Mouse (Mus musculus) urinary bladder, postnatal 36 days (tissue): ENCODE measurements around the gene Mmp25.

Experiments
- DNase-seq, 2 experiments: peaks; one replicate each; pipeline ENCODE4 v3.0.0; 2022; ENCODE audit warnings: low spot score in 2 of 2, mixed read lengths in 1 of 2

Mmp25 gene

GRCm38 (mm10) chr17:23664556-23665021 lies 19.5 kb upstream of the Mmp25 start:
- no peak for DNase-seq

DNA sequence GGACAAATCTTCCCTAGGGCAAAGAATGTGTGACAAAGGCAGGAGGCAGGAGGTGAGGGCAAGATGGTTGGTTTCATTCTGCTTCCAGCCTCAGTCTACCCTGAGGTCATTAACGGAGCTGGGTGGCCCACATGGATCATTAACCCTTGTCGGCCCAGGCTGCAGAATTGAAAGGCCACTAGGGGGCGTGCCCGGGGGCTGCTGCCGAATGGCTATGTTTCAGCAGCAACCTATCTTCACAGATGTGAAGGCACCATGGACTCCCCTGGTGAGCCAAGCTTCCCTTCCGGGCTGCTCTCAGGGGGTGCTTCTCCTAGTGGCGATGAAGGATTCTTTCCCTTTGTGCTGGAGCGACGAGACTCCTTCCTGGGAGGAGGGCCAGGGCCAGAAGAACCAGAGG lies 16.4 kb upstream of the Mmp25 start:
- DNase-seq: no peak

DNA sequence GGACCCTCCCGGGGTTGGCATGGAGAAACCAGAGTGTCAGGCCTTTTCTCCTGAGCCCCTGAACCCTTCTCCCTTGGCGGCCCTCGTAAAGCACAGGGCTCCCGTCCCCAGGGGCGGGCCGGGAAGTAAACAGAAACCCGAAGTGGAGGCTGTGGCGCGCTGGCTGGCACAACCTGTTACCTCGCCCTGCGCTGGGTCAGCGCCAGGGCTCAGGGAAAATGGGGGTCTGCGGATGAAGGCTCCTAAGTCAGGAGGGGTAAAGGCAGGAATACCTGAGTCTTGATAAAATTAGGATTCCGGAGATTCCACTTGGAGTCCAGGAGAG lies 15.8 kb upstream of the Mmp25 start:
- DNase-seq: peak in 1 of 2 experiments; percentile 23

DNA sequence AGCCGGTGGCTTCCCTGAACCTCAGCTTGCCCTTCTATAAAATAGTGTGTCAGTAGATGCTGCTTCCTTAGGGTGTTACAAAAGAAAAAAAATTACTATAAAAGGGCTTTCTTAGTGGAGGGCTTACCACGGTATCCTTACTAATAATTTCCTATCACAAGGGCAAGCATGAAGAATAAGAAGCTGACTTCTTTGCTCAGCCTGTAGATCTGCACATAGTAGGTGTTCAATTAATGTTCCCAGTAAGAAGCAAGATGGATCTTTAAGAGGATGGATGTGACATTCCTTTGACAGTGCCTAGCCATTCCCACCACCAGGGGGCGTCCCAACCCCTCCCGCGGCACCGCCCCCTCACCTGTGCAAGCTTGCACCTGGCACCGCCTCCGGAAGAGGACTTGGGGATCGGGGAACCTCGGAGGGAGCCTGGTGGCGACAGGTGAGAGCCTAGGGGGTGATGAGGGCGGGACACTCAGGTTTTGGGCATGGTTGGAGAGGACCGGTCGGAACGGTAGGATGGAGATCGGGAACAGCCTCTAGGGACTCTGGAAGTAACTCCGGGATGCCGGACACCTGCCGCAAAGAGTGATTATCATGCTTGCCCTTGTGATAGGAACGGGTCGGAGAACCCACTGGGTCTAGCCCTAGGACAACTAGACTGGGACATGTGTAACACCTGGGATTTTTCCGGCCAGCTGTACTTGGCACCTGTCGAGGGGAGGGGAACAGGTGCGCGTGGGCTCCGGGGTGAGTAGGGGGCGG lies 15.2 kb upstream of the Mmp25 start, which contains the start of gene Bicdl2:
Gene Bicdl2, plus strand, starts transcription at position 390 of the 759 bp plus-strand sequence.
- DNase-seq: peak; percentile 72 to 78

- no peak for DNase-seq
These were observed 13.4 kb upstream of the Mmp25 start for GRCm38 (mm10) chr17:23658450-23658849.

- no peak for DNase-seq
These were observed 9.3 kb upstream of the Mmp25 start for GRCm38 (mm10) chr17:23654410-23654809.

DNA sequence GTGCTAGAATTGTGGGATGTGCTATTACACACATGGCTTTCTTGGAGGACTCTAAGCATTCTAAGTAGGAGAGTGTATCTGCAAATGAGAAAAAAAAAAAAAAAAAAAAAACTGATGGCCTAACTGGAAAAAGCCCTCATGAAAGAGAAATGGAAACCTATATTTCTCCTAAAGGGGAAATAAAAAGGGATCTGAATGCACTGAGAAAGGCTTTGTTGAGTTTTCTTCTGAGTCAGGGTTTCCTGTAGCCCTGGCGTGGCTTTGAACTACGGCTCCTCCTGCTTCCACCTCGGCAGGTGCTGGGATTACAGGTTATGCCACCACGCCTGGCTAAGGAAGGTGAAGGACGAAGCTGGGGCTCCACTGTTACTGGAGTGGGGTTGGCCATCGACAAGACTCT lies 8.9 kb upstream of the Mmp25 start:
- DNase-seq: no peak

DNA sequence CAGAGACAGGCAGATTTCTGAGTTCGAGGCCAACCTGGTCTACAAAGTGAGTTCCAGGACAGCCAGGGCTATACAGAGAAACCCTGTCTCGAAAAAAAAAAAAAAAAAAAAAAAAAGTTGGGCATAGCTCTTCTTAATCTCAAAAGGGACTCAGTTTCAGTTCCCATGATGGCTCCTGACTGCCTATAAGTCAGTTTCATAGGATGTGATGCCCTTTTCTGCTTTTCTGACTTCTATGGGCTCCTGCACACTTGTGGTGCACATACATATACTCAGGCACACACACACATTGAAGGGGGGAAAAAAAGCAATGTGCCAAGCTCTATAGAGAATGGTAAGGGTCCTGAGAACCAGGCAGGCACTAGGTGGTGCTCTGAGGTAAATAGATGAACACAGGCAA lies 8.2 kb upstream of the Mmp25 start:
- no peak for DNase-seq

- DNase-seq: no peak
These were observed 6.3 kb upstream of the Mmp25 start for GRCm38 (mm10) chr17:23651363-23651762.

GRCm38 (mm10) chr17:23645894-23646293 lies 817 bp upstream of the Mmp25 start:
- no peak for DNase-seq

DNA sequence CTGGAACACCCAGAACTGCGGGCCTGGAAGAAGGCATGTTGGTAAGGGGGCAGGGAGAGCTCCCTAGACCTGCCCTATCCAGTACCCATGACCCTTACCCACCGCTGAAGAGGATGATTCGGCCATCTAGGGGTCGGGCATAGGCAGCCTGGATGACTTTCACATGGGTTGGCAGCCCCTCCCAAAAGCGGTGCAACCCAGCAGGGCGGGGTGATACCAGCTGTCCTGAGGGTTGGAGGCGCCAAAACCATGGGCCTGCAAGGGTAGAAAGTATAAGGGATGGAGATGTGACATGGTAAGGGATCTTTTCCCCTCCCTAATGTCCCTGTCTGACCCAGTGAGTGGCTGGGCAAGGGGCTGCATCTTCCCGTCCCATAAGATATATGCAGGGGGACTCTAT lies 13.8 kb downstream of the Mmp25 start:
- no peak for DNase-seq

DNA sequence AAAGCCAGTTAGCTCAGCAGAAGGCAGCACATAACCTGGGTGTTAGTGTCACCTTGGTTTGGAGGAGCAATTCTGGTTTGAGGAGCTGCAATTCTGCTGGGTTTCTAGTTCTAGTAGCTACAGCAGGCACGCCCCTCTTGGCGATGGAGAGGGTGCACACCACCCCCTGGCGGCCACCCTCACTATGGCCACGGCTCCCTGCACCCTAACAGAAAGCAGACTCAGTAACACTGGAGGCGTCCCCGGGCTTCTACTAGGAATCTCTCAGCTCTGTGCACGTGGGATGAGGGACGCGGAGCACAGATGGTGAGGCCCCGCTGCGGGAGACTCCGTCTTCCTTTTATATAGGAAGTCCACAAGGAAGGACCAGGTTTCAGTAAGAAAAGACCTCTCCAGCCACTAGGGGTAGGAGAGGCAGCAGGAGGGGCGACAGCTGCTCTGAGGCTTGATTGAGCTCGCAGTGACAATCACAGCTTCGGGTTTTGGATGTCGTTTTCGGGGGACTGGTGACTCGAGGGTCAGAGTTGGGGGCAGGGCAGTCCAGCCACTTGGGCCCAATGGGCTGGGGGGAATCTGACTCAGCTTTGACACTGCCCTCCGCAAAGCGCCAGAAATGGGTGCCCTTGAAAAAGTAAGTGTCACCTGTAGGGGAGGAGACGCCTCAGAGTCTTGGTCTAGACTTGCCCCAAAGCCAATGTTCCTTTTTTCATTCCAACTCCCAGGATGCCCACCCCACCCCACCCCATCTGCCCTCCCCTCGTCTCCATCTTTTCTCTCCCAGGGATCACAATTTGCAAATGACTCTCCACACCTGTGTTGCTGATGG lies 14.7 kb downstream of the Mmp25 start:
- peak; percentile 74 to 81 for DNase-seq

- DNase-seq: no peak
These were observed 17.3 kb downstream of the Mmp25 start for GRCm38 (mm10) chr17:23627813-23628212.

GRCm38 (mm10) chr17:23620351-23620750 lies 24.7 kb downstream of the Mmp25 start:
- no peak for DNase-seq

- DNase-seq: no peak
These were observed 28.0 kb downstream of the Mmp25 start for GRCm38 (mm10) chr17:23617087-23617486.

GRCm38 (mm10) chr17:23610361-23610800 lies 34.7 kb downstream of the Mmp25 start:
- DNase-seq: peak; percentile 41 to 58

GRCm38 (mm10) chr17:23609612-23610011 lies 35.5 kb downstream of the Mmp25 start:
- no peak for DNase-seq

- DNase-seq: no peak
These were observed 39.9 kb downstream of the Mmp25 start for GRCm38 (mm10) chr17:23605220-23605619.

DNA sequence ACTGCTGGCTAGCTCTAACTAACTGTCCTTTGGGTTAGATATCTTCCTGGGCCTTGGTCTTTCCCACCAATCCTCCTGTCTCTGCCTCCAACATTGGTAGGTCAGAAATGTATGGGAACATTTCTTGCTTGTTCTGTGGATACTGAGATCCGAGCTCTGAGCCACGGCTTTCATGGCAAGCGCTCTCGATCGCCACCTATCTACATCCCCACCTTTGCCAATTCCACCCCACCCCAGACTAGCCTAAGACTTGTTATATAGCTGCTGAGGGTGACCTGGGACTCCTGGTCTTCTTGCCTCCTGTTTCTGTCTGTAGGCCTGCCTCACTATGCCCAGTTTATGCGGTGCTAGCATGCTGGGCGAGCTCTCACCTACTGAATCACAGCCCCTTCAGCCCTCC lies 40.7 kb downstream of the Mmp25 start:
- DNase-seq: no peak

DNA sequence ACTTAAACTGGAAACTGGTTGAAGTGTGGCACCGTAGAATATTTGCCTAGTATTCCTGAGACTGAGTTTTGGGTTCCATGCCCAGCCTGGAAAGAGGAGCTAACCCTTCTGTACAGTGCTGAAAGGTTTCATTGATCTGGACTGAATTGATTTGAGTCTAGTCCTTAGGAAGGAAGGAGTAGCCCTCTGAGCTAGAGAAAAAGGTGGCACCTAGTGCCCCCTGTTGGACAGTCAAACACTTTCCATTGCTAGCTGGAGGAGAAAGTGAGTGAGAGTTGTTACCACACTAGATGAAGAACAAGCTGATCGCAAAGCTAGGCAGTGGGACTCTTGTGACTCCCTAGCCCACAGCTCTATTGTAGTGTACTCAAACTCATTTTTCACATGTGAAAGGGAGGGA lies 41.5 kb downstream of the Mmp25 start:
- no peak for DNase-seq

GRCm38 (mm10) chr17:23603077-23603476 lies 42.0 kb downstream of the Mmp25 start:
- DNase-seq: no peak

- no peak for DNase-seq
These were observed 43.1 kb downstream of the Mmp25 start for GRCm38 (mm10) chr17:23601836-23602585.
